Mouse (Mus musculus): ENCODE measurements at regions not wholly inside any gene's neighbourhood (a gene's known extent, or its start where the extent isn't known, plus 50 kb on each side); places are given as distances from the start of the nearest gene placed in this dataset.

DNA sequence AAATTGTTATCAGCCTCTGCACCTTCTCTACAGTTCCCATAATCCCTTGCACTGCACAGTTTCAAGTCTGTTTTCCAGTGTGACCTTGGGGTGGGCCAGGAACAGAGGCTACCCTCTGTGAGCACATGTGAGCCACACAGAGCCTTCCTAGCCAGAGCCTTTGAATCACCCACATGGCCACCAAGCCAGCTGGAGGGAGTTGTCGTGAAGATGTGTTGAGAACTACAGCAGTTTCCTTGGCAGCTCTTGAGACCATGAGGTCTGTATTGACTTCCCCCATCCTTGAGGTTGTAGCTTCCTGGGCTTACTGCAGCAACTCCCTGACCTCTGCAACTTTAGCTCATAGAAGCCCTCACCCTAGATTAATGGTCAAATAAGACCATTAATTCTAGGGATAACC is 318.1 kb downstream of the Wdr11 start:
- no peak for ATAC-seq (ENCODE audit: poor library complexity, severe bottlenecking)

DNA sequence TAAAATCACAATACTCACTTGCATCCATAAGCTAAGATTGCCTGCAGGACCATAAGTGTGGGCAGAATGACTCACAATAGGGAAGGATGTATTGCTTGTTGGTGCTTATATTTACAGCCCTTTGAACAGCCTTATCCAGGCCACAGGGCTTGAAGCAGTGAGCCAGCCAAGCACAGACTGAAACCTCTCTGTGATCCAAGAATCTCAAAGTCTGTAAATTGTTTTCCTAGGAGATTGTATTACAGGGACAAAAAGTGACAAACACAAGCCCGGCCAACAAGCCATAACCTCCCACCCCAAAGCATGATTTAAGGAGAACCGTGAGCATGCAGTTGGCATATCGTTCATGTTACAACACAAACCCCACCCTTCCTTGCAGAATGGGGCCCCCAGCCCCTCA is 319.2 kb downstream of the Wdr11 start:
- ATAC-seq (ENCODE audit: poor library complexity, severe bottlenecking), result no peak

DNA sequence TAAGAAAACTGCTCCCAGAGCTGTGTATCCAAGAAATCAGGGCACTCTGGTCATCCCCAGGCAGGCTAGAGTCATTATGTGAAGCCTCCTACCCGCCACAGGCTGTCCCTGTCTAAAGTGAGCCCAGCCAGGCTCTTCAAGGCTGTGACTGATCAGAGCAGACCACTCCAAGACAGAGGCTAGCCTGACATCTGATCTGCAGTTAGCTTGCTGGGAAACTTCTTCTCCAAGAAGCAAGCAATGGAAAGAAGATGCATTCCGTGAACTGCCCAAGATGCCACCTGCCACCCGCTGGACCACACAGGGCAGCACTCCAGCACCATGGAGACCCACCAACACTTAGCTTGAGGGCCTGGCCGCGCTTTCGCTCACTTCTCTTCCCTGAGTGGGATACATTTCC is 323.2 kb downstream of the Wdr11 start:
- no peak for ATAC-seq (ENCODE audit: poor library complexity, severe bottlenecking)

DNA sequence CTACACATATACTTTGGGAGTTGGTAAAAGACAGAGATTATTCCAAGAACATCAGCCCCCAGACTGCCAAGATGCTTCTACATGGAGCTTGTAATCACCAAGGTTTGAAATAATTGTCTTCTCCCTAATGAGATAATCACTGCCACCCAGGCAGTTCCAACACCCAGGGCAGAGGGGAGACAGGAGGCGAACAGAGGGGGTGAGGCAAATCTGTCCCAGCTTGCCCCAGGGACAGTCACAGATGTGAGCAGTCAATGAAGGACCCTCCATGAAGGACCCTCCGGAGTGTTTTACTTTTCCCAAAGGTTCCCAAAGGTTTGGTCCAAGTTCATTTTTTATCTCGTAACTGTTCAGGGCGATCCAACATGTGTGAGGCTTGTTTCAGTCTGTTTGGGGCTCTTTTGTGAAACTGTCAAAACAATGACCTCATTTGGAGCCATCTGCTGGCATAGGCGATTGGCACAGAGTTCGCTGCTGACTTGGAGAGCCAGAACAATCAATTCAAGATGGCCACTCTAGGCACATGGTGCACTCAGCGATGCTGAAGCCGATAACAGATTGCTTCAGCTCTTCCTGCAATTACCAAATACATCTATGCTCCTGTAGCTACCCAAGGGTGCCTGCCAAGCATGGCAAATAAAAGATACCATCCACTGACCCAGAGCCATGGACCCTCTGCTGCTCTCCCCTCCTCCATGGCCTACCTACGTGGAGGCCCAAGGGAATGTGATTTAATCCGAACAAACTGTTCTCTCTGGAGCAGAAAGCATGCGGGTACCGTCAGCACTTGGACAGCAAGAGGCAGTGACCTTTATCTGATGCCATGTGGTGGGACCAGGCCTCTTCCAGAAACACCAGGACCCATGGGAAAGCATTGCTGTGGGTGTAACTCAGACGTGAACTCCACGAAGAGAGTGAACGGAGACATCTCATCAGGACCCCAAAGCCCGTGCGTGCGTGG is 326.9 kb downstream of the Wdr11 start:
- no peak for ATAC-seq (ENCODE audit: poor library complexity, severe bottlenecking)

DNA sequence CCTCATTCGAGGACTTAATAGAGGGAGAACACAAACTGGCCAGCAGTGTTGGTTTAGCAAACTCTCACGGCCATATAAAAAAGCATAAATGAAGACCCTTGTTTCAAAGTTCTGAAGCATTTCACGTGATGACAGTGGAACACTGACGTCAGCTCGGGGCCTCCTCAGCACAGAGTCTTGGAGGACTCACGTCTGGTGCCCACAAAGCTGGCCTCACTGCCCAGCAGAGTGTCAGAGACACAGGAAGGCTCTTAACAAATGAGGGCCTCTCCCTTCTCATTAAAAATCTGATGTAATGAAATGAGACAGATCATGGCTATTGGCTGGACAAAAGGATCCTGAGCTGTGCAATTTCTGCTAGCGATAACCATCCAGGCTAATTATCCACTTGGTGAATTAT is 330.6 kb downstream of the Wdr11 start:
- ATAC-seq (ENCODE audit: poor library complexity, severe bottlenecking), result no peak

DNA sequence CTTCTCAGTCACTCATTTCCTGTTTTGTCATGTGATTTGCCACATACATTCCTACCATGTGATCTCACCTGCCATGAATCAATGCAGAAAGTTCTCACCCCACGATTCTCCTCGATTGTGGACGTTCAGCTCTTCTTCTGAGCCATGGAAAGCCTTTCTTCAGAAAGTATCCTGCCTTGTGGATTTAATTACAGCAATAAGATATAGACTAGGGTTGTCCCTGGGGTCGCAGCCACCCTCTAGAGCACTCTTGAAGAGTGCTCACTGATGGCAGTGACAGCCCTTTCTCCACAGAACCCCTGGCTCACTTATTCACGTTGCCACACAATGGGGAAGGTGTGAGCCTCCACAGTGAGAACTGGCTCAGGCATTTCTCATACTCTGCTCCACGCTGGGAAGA is 345.1 kb downstream of the Wdr11 start:
- no peak for ATAC-seq (ENCODE audit: poor library complexity, severe bottlenecking)

DNA sequence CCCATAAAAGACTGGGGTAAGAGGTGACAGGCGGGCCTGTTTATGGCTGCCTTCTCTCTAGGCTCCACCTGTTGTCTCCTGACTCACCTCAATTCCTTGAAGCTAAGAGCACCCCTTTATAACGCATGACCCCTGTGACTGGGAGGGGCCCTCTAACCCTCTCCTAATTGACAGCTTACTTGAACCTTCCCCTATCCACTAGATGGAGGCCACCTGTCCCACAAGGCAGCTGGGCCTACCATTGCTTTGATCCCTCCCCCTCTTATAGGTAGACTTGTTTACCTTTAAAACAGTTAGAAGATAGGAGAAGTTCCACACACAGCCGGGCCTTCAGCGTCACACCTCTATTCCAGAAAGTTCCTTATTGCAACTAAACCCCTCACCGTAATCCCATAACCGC is 346.1 kb downstream of the Wdr11 start:
- no peak for ATAC-seq (ENCODE audit: poor library complexity, severe bottlenecking)

DNA sequence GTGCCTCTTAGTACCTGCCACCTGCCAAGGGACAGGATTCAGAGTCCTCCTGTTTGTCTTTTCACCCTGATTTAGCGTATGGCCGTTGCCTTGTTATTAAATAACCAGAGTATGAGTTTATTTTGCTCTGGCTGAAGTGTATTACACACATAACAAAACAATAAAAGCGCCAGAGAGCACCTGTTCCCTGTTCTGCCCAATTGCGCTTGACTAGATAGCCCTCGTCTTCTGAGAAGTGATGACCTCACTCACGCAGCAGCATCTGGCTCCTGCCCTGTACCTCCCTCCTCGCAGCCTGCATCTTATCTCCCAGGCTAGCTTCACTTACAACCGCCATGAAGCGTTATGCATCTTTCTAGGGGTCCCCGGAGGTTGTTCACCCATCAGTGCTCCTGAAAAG is 346.5 kb downstream of the Wdr11 start:
- no peak for ATAC-seq (ENCODE audit: poor library complexity, severe bottlenecking)

DNA sequence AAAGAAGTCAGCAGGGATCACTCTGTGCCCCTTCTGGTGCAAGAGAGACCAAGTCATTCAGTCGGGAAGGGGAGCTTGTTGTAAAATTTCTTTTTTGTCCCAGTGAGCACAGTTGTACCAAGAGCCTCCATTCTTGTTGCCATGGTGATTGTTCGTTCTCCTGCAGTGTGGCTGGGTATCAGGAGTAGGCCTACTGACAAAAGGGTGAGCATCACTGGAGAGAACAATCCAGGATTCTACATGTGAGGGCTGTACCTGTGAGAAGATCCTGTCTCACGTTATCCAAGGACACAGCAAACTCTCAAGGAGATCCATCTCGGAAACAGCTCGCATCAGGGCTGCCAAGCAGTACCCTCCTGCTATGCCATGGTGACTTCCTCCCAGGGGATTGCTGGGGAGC is 347.6 kb downstream of the Wdr11 start:
- no peak for ATAC-seq (ENCODE audit: poor library complexity, severe bottlenecking)

DNA sequence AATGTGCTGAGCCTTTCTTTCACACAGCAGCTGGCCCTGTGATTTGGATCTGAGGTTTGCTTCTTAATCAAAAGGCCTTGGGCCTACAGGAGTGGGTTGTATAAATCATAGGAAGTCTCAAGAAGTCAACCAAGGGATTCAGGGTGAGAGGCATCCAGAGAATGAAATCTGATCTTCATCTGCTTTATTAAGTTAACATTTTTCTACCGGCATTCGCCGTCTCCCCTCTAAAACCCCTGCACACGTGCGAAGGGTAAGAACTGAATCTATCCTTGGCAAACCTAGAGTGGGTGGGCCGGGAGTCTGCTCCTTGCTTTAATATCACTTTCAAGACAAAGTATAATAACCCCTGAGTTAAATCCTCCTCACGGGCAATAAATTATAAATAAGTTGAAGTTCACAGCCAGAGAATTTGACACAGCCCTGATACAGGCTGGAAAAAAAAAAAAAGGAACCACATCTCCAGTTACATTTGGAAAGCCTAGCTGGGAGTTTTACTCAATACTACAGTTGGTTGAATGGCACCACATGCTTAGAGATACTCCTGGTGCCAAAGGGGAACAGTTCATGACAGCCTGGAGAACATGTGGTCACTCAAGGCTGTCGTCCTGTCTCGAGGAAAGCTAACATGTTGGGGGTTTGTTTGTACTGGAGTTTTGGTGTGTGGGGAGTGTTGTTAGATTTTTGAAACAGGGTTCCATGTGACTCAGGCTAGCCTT is 349.8 kb downstream of the Wdr11 start:
- ATAC-seq (ENCODE audit: poor library complexity, severe bottlenecking), result no peak

DNA sequence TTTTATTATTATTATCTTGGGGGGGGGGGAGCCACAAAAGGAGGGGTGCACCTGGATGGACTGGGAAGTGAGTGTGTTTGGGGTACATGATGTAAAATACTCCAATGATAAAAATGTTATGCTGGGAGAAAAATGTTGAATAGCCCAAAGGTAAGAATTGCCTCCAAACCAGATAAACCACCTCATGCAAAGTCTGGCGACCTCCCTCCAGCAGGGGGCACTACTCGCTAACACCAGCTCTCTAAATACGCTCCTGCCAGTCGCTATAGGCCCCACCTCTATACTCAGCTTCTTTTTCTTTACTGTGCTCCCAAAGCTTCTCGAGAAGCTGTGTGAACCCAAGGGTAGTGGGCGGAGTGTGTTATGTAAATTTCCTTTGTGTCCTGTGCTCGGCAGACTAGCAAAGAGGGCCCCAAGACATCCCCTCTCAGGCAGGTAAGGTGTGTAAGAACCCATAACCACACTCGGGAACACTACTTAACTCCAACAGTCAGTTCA is 357.0 kb downstream of the Wdr11 start:
- no peak for ATAC-seq (ENCODE audit: poor library complexity, severe bottlenecking)

DNA sequence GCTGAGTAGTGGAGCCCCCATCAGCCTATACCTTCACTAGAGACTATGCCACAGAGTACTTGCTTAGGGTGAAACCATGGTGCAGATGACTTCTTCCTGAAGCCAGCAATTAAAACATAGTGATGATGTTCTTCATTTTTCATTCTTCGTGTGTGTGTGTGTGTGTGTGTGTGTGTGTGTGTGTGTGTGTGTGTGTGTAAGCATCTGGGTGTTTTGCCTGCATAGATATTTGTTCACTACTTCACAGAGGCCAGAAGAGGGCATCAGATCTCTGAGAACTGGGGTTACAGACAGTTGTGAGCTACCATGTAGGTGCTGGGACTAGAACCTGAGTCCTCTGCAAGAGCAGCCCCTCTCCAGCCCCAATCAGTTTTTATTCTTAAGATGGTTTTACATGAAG is 358.8 kb downstream of the Wdr11 start:
- ATAC-seq (ENCODE audit: poor library complexity, severe bottlenecking), result no peak

DNA sequence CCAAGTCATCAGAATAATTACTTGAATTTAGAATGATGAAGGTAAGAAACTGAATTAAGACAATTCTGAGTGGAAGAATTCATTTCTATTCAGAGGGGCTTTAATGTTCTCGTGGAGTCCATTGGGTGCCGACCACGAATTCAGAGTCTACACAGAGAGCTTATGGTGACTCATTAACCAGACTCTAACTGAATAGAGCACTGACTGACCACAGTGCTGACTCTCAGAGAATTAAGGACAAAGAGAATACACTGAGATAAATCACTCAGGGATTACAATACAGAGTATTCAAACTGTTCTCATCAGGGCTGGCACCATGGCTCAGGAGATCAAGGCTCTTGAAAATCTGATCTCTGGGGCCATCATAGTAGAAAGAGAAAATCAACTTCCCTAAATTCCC is 366.7 kb downstream of the Wdr11 start:
- ATAC-seq (ENCODE audit: poor library complexity, severe bottlenecking), result no peak

DNA sequence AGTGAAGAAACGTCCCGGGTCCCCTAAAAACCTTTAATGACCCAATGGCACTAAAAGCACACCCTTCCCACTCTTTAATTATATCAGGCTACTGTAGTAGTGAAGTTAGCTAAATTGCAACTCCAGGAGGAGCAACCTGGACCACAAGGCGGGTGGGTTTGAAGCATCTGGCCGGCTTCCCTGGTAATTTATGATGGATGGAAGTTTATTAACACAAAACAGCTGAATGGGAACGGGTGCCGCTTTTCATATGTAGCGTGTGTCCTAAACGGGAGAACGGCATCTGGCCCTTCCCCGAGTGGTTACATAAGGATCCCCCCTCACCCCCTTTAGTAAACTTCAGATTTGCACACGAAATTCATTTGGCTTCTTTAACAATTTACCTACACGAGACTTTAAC is 370.9 kb downstream of the Wdr11 start:
- no peak for ATAC-seq (ENCODE audit: poor library complexity, severe bottlenecking)

DNA sequence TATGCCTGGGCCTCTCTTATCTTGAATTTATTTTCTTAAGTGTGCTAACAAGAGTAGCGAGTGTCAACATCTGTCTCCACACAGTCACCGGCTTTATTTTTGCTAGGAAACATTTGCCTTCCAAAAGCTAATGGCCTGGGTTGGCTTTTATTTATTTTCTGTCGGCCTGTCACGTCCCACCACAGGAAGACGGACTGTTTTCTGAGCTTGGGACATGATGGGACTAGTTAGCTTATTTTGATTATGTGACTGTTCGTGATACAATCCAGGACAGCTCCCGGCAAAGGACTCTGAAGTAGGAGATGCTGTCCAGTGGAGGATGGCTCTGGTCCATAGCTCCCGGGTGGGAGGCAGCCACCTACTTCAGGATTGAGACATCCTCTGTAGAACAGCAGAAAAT is 372.5 kb downstream of the Wdr11 start:
- no peak for ATAC-seq (ENCODE audit: poor library complexity, severe bottlenecking)

DNA sequence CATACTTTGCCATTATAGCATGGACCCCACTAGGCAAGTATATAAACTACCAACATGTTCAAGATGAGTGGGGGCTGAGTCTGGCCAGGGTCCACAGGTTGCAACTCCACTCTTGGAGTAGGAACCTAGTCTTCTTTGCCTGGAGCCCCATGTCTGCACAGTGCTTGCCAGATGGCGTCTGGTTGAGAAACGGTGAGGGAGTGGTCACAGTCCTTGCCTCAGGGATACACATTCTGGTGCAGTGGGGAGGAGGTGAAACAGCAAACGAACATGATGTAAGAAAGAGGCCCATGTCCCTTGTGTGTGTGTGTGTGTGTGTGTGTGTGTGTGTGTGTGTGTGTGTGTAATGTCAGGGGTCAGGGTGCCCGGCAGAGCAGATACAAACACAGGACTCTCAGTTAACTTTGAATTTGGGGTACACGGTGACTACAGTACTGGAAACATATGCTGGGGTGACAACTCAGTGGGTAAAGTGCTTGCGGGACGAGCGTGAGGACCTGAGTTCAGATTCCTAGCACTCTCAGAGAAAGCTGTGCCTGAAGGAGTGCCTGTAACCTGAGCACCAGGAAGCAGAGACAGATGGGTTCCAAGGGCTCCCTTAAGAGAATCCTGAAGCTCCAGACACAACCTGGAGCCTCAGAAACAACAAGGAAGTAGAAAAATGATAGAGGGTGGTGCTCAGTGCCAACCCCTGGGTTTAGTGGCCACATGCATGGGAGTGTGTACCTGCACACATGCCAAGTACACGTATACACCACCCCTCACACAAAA is 373.8 kb downstream of the Wdr11 start:
- no peak for ATAC-seq (ENCODE audit: poor library complexity, severe bottlenecking)

DNA sequence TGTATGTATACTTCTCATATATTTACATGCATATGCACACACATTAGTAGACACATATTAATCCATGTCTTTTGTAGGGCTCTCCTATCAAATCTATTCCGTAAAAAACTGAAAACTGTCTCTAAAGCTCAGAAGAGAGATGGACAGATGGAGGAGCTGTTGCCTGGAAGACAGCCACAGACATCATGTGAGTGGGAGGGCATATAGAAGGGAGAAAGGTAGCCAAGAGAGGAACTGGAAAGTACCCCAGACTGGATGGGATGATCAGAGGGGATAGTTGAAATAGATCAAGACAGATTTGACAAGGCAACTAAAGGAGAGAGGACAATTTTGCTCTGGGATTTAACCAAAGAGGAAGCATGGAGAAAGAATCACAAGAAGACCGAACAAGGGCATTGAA is 375.1 kb downstream of the Wdr11 start:
- ATAC-seq (ENCODE audit: poor library complexity, severe bottlenecking), result no peak

DNA sequence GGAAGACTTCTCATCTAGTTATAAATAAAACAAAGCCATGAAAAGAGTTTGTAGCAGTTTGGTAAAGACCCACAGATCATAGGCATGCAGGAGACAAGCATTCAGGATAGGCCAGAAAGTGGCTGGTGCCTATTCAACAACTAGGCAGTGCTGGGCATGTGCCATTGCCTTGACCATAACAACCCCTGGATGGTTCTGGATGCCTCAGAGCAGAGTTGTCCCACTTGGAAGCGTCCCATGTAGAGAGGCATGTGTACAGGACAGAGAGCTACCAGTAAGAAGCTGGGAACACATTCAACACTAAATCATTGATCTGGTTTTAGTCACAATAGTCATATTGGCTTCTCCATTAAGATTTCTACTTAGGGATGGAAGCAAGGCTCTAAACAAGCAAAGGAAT is 378.5 kb downstream of the Wdr11 start:
- no peak for ATAC-seq (ENCODE audit: poor library complexity, severe bottlenecking)

DNA sequence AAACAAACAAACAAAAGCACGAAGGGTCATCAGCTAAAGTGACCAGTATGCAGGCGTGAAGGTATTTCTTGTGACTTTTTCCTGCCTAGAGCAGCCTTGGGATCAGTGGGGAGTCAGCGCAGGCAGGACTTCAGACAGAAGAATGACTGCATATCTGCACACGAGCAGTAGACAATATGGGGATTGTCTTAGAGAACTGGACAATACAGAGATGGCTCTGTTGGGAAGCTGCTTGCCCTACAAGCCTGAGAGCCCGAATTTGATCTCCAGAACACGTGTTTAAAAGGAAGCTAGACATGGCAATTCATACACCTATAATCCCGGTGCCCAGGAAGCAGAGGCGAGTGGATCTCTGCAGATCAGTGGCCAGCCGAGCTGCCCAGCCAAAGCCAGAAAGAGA is 382.5 kb downstream of the Wdr11 start:
- ATAC-seq (ENCODE audit: poor library complexity, severe bottlenecking), result no peak

DNA sequence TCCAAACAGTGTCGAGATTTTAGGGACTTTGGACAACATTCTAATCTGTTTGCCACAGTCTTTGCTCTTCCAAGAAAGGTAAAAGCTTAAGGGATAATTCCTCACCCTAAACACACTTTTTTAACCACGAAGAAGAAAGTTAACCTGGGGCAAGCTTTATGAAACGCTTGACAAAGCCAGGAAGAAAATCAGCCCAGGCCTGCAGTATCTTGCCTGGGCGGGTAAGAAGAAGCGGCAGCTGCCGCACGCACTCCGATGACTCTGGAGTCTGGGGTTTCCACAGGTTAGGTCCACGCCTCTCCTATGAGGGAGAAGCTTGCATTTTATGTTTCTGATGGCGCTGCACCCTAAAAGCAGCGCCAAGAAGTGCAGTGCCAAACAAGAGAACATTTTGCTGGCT is 383.2 kb downstream of the Wdr11 start:
- ATAC-seq (ENCODE audit: poor library complexity, severe bottlenecking), result no peak

DNA sequence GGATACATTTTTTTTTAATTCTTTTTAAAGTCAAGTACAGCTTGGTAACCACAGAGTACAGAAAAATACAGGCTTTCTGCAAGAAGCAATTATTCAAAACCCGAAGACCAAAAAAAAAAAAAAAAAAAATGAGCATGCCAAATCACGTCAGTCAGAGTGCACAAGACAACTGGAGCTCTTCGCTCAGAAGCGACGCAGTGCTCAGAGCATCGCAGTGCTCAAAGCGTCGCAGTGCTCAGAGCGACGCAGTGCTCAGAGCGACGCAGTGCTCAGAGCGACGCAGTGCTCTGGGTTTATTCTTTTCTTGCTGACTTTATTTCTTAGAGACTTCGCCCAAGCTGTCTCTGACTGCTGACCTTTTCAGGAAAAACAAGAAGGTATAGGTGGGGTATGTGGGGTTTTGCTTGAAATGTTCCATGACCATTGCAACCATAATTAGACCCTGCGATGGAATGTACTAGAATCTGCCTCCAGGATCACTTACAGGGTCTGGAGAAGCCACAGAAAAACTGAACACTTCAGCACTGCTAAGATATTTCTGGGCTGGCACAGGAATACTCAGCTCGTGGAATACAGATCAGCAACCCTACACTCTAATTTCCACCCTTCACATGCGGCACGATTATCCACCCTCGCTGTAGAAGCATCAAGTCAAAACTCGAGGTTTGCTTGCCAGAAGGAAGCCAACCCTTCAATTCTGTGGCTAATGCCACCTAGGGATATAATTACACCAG is 384.3 kb downstream of the Wdr11 start:
- no peak for ATAC-seq (ENCODE audit: poor library complexity, severe bottlenecking)
